Mouse (Mus musculus) Muller cell, postnatal 12 days (primary cell): ENCODE measurements around the gene Atp2c2.

Source experiments
- DNase-seq: peaks from one replicate; pipeline ENCODE4 v3.0.0-alpha.2; 2015; ENCODE audit errors: inconsistent ontology term

Gene Atp2c2

DNA sequence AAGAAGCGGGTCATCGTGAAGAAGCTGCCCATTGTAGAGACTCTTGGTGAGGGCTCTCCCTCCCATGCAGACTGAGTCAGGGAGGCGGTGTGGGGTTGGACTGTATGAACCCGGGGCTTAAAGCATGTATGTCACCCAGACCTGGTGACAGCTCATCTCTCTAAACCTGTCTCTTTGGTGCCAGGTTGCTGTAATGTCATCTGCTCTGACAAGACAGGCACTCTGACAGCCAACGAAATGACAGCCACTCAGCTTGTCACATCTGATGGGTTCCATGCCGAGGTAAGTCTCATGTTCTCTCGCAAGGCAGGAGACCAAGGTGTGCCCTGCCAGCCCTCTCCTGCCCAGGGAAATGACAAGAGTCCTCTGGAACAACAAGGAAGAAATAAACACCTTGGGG lies 42.6 kb downstream of the Atp2c2 start:
- no peak for DNase-seq

- peak; percentile 44 for DNase-seq
Observed at GRCm38 (mm10) chr8:119743291-119744026, 43.6 kb downstream of the Atp2c2 start.

DNA sequence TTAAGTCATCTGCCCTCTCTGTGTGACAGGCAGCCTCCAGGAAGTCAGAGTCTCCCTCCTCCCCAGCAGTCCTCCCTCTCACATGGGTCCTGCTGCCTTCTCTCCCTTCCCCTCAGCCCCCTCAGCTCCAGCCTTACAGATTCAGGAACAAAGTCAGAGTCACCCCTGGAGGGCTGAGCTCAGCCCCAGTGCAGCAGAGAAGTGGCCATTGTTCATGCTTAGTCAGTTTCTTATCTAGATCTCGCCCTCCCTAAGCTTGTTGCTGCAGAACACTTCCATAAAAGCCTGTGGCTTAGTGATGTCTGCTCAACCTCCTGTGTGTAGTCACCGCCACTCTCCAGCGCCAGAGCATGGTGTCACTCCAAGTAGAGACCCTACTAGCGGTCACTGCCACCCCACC lies 44.8 kb downstream of the Atp2c2 start:
- DNase-seq = no peak

DNA sequence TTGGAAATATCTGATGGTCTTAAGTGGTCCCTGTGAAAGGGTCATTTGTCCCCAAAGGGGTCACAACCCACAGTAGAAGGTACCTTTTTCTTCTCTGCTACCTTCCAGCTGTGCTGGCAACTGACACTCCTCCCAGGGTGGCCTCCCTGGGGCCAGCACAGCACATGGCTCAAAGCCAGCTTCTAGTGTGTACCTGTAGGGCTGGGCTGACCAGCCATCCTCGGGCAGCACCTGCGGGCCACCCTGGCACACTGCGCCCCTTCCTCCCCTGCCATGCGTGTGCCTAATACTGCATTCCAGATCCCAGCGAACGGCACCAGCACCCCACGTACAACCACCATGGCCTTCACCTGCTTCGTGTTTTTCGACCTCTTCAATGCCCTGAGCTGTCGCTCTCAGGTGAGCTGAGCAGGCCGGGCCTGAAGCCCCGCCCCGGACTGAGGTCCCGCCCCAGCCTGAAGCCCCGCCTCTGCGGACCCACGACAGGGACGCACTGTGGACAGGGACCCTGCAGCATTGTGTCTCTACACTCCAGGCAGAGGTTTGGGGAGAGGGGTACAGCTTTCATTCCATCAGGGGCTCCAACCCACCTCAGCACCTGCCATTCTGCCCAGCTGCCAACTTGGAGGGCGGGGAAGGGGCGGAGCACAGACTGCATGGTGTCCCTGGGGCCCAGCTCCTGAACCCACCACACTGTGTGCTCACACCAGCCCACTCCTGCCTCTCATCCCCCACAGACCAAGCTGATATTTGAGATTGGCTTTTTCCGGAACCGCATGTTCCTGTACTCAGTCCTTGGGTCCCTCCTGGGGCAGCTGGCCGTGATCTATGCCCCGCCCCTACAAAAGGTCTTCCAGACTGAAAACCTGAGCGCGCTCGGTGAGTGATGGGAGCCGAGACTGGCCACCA lies 55.7 kb downstream of the Atp2c2 start:
- no peak for DNase-seq

- DNase-seq = no peak
Observed at GRCm38 (mm10) chr8:119756147-119756461, 56.3 kb downstream of the Atp2c2 start.

DNA sequence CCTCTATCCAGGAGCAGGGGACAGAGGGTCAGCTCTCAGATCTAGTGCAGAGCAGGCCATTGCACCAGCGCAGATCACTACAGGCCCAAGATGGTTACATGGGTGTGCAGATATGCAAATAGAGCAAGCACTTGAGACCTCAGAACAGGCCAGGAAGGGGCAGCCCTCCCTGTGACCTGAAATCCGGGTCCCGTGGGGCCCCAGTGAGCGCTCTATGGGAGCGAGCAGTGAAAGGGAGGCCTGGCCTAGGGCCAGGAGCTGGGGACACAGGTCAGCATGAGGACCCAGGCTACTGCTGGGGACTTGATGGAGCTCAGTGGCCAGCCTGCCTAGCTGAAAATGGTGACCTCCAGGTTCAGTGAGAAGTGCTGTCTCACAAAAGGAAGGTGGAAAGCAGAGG lies 56.7 kb downstream of the Atp2c2 start:
- no peak for DNase-seq

DNA sequence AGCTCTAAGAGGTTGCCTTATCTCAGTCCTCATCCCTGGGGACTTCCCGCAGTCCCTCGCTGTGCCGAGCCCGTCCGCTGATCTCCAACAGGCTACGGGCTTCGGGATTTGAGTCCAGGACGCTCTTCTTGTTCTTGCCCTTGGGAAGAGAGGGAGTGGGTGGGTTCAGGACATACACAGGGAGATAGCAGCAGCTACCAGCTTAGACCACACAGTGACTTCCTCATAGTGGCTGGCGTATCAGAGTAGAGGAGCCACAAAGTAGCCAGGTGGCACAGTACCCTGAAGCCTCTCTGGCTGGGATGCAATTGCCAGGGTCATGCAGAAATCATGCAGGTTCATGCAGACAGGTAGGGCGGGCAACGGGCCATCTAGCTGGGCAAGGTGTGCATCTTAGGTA lies 61.9 kb downstream of the Atp2c2 start:
- DNase-seq = no peak

DNA sequence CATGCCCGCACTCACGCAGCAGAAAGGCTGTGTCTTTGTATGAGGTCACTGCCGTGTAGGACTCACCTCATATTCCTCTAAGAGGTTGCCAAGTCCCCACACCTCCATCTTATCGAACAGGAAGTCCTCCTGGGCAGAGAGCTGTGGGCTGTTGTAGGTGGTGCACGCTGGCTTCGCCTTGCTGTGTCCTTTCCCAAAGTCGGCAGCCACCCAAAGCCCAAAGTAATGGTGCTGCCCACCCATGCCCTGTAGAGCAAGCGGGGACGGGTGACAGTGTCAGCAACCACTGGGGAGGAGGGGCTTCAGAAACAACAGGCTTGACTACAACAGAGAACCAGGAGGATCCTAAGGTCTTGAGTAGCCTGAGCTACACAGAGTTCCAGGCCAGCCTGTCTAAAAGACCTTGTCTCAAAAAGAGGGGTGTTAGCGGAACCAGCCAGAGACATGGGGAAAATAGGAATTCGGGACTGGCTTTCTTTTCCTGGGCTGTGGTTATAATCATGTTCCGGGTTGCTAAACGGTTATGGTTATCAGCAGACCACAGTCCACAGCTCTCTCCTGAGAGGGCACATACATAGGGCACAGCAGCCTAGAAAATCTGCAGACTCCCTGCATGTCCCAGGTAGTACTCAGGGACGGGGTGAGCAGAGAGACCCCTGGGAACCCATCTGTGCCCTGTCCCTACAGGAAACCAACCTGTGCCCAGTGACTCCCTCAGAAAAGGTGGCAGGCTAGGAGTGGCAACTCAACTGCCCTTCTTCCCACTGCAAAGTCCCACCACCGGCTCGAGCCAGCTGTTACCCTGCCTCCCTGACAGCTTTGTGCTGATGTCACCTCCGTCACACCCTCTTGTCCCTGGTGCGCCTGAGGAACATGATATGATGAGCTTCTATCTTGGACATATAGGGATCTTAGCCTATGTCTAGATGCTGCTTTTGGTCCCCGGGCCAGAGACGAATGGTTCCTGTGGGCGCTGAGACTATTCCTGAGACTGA lies 62.7 kb downstream of the Atp2c2 start:
- DNase-seq = no peak

DNA sequence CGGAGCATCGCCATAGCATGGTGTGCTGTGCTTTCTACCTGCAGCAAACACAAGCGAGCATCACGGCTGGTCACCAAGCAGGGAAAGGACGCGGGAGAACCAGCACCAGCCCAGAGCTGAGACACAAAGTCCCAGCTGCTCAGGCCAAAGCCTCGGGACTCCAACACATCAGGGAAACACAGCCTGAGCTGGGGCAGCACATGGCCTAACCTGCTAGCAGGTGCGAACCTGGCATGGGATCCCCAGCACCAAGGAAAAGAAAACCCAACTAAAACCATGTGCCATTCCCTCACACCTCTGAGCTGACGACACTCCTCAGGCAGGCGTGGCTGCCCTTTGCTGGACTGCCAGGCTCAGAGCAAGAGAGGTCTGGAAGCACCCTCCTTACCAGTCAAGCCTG lies 65.5 kb downstream of the Atp2c2 start:
- DNase-seq = no peak

DNA sequence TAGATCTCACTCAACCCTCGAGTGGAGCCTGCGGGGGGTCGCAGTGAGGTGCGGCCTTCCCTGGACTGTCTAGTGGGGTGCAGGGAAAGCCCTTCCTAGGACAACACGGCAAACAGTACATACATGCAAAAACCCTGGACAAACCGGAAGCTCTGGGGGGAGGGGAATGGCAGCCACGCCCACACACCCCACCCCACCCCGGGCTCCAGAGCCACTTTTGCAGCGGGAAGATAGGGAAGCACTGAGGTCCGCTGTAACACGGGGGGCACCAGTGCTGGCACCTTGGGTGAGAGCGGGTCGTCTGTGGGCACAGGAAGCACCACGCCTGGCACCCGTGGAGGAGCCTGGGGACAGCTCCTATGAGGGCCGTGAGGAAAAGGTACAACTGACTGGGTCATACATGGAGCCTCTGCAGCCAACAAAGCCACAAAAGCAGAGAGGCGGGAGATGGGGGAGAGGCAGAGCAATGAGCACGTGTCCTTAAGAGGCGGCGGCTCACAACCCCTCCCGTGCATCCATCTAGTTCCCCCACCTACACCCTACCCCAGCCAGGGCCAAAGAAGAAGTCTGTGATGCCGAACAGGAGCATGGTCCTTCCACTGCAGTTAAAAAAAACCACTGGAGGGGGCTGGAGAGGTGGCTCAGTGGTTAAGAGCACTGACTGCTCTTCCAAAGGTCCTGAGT lies 66.1 kb downstream of the Atp2c2 start:
- no peak for DNase-seq

- no peak for DNase-seq
Observed at GRCm38 (mm10) chr8:119776668-119777245, 76.9 kb downstream of the Atp2c2 start.

- no peak for DNase-seq
Observed at GRCm38 (mm10) chr8:119777765-119778164, 78.0 kb downstream of the Atp2c2 start.

GRCm38 (mm10) chr8:119778263-119778662 lies 78.5 kb downstream of the Atp2c2 start, which contains the start of gene Tldc1:
Gene Tldc1 (minus strand): TSS chr8:119778416.
- DNase-seq = peak; percentile 98

DNA sequence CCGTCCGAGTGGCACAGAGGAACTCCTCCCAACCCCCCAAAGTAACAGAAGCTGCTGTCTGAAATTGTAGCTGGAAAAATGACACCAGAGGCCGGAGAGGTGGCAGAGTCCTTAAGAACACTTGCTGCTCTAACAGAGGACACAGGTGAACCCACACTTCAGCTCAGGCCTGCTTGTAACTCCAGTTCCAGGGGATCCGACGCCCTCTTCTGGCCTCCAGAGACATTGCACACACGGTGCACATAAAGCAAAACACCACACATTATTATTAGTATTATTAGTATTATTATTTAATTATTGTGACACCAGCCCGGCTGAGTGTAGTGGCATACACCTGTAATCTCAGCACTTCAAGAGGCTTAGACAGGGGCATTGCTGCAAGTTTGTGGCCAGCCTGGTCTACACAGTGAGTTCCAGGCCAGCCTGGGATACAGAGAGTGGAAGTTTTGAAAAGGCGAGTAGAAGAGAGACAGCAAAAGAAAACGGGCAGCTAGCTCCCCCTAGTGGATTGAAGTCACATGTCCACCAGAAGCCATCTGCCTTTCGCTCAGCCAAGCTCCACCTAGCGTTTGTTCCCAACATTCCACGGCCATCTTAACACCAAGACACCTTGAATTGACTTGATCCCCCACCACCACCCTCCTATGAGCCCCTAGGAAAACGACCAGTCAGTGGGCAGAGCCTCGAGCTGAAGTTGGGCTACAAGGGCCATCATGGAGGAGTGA lies 79.4 kb downstream of the Atp2c2 start:
- peak; percentile 71 for DNase-seq

- DNase-seq = no peak
Observed at GRCm38 (mm10) chr8:119780402-119781049, 80.7 kb downstream of the Atp2c2 start.

GRCm38 (mm10) chr8:119781086-119781840 lies 81.5 kb downstream of the Atp2c2 start:
- DNase-seq = peak; percentile 34

GRCm38 (mm10) chr8:119782715-119783114 lies 82.9 kb downstream of the Atp2c2 start:
- DNase-seq = peak; percentile 63

- DNase-seq = no peak
Observed at GRCm38 (mm10) chr8:119783579-119783978, 83.8 kb downstream of the Atp2c2 start.

- no peak for DNase-seq
Observed at GRCm38 (mm10) chr8:119784141-119784574, 84.3 kb downstream of the Atp2c2 start.
